Mouse (Mus musculus): ENCODE measurements at regions not wholly inside any gene's neighbourhood (a gene's known extent, or its start where the extent isn't known, plus 50 kb on each side); places are given as distances from the start of the nearest gene placed in this dataset.

DNA sequence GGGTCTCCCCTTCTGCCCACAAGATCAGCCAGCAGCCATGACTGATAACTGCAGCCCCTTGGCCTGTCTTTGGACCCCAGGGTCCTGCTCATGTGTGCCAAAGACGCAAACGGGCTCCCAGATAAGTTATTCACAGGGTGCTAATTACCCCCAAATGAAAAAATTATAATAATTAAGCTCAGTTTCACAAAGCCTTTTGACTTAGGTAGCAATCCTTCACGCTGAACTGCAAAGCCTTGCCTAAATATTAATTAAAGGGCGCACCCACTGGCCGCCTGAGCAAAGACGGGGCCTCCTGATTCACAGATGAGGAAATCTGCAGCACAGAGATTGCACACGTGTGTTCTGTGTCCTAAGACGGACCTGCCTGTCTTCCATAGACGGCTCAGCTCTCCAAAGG, 123.2 kb downstream of the Psmg1 start:
- H3K4me3 ChIP-seq (ENCODE audit: low read depth, low read length): no peak overlapping the region
- no peaks in the 10 kb centered on the region for H3K36me3 ChIP-seq (ENCODE audit: control insufficient read depth, insufficient read depth, low read length)
- 89% methylated on average over 9 of the region's 9 CpGs for WGBS
- ATAC-seq (ENCODE audit: low FRiP score) (no peak), DNase-seq (ENCODE audit: low spot score, missing footprints) (no peak)
- H3K9ac ChIP-seq (ENCODE audit: low read length): no peak overlapping the region
- H3K27me3 ChIP-seq (ENCODE audit: control insufficient read depth, insufficient read depth, low read length): no peaks in the 10 kb centered on the region
- no peak overlapping the region for H3K4me2 ChIP-seq
- no peaks in the 10 kb centered on the region for H3K9me3 ChIP-seq (ENCODE audit: control insufficient read depth, low read length)
- no peak overlapping the region for H3K27ac ChIP-seq (ENCODE audit: low read depth, low read length)
- H3K4me1 ChIP-seq (ENCODE audit: control insufficient read depth, insufficient read depth, low read length): no peaks in the 10 kb centered on the region

DNA sequence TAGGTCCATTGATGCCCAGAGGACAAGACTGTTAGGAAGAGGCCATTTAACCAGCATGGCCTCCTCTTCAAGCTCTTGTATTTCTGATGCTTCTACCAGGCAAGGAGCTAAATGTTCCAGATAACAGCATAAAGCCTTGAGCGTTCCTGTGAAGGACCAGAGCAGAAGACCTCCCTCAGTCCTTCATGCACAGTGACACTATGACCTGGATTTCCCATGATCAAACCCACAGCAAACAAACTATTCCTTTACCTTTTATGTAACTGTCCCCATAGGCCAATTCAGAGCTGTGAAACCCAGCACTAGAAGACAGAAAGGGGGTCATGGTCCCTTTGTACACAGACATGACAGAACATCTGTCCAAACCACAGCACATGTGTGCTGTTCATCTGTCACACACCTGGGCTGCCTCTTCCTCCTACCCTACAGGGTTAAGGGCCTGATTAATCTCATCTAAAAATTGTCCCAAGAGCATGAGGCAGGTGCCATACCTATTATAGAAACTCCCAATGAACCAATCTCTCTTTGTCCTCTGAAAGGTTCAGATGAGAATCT, 123.8 kb downstream of the Psmg1 start:
- Histone ChIP-seq H3K4me1 (ENCODE audit: control insufficient read depth, insufficient read depth, low read length) (no peaks in the 10 kb centered on the region), H3K9me3 (ENCODE audit: control insufficient read depth, low read length) (no peaks in the 10 kb centered on the region), H3K4me3 (ENCODE audit: low read depth, low read length) (no peak overlapping the region), H3K27me3 (ENCODE audit: control insufficient read depth, insufficient read depth, low read length) (no peaks in the 10 kb centered on the region), H3K4me2 (no peak overlapping the region), H3K36me3 (ENCODE audit: control insufficient read depth, insufficient read depth, low read length) (no peaks in the 10 kb centered on the region), H3K27ac (ENCODE audit: low read depth, low read length) (no peak overlapping the region), H3K9ac (ENCODE audit: low read length) (no peak overlapping the region)
- 88% methylated on average over 1 of the region's 1 CpGs for WGBS
- no peak for ATAC-seq (ENCODE audit: low FRiP score)
- no peak for DNase-seq (ENCODE audit: low spot score, missing footprints)

DNA sequence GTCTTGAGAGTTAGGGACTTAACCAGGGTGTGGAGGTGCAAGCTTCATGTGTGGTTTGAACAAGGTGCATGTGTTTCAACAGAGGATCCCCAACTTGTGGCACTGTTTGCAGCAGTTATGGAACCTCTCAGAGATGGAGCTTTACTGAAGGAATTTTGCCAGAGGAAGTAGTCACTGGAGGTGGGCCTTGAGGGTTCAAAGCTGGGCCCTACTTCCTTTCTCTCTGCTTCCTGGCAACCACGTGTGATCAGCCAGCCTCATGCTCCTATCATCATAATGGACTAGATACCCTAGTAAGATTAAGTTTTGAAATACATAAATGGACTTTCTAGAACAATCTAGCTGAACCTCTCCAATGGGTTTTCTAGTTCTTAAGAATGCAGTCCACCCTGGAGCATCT, 125.2 kb downstream of the Psmg1 start:
- H3K36me3 ChIP-seq (ENCODE audit: control insufficient read depth, insufficient read depth, low read length): no peaks in the 10 kb centered on the region
- H3K4me3 ChIP-seq (ENCODE audit: low read depth, low read length): no peak overlapping the region
- H3K27me3 ChIP-seq (ENCODE audit: control insufficient read depth, insufficient read depth, low read length): no peaks in the 10 kb centered on the region
- no peak overlapping the region for H3K9ac ChIP-seq (ENCODE audit: low read length)
- no peak overlapping the region for H3K4me2 ChIP-seq
- no peaks in the 10 kb centered on the region for H3K9me3 ChIP-seq (ENCODE audit: control insufficient read depth, low read length)
- H3K27ac ChIP-seq (ENCODE audit: low read depth, low read length): no peak overlapping the region
- WGBS: 84% methylated on average over 1 of the region's 1 CpGs
- no peaks in the 10 kb centered on the region for H3K4me1 ChIP-seq (ENCODE audit: control insufficient read depth, insufficient read depth, low read length)
- no peak for ATAC-seq (ENCODE audit: low FRiP score)
- DNase-seq (ENCODE audit: low spot score, missing footprints): no peak

DNA sequence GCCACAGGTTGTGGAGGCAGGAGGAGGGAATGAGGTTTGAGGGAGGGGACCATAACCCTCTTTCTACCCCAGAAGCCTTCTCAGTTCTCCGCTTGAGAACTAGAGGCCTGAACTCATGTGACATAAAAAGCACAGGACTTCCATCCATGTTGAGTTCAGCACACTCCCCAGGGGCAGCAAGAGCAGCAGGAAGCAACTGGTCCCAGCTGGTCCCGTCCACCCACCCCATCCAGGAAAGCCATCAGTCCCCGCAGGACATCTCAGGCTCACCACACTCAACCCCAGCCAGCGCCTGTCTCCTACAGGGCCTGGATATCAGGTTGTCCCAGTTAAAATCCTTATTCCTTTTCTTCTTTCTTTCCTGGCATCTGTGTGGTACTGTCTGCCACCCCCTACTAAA, 126.1 kb downstream of the Psmg1 start:
- Histone ChIP-seq H3K36me3 (ENCODE audit: control insufficient read depth, insufficient read depth, low read length) (no peaks in the 10 kb centered on the region), H3K9ac (ENCODE audit: low read length) (no peak overlapping the region), H3K4me2 (no peak overlapping the region), H3K9me3 (ENCODE audit: control insufficient read depth, low read length) (no peaks in the 10 kb centered on the region), H3K27ac (ENCODE audit: low read depth, low read length) (no peak overlapping the region), H3K4me1 (ENCODE audit: control insufficient read depth, insufficient read depth, low read length) (no peaks in the 10 kb centered on the region), H3K27me3 (ENCODE audit: control insufficient read depth, insufficient read depth, low read length) (no peaks in the 10 kb centered on the region), H3K4me3 (ENCODE audit: low read depth, low read length) (no peak overlapping the region)
- DNase-seq (ENCODE audit: low spot score, missing footprints) (no peak), ATAC-seq (ENCODE audit: low FRiP score) (no peak)
- 82% methylated on average over 4 of the region's 4 CpGs for WGBS

DNA sequence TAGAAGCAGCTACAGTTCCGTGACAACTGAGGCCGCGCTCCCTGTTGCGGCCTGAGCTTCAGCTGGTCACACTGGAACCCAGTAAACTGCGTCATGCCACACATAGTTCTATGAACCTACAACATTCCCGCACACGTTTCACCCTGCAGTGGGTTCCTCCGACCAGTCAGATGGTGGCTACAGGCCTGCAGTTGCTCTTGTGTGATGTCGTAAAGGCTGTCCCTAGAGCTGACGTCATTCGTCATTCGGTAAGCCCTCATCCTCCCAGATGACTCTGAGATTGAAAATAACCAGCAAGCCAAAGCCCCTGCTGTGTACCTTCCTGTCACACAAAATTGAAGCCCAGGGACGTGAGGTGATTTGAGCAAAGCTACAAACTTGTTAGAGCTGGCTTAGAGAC, 126.7 kb downstream of the Psmg1 start:
- WGBS: 82% methylated on average over 13 of the region's 13 CpGs
- Histone ChIP-seq H3K4me3 (ENCODE audit: low read depth, low read length) (no peak overlapping the region), H3K27ac (ENCODE audit: low read depth, low read length) (no peak overlapping the region), H3K9me3 (ENCODE audit: control insufficient read depth, low read length) (no peaks in the 10 kb centered on the region), H3K9ac (ENCODE audit: low read length) (no peak overlapping the region), H3K4me2 (no peak overlapping the region), H3K36me3 (ENCODE audit: control insufficient read depth, insufficient read depth, low read length) (no peaks in the 10 kb centered on the region), H3K27me3 (ENCODE audit: control insufficient read depth, insufficient read depth, low read length) (no peaks in the 10 kb centered on the region), H3K4me1 (ENCODE audit: control insufficient read depth, insufficient read depth, low read length) (no peaks in the 10 kb centered on the region)
- ATAC-seq (ENCODE audit: low FRiP score) (no peak), DNase-seq (ENCODE audit: low spot score, missing footprints) (no peak)

DNA sequence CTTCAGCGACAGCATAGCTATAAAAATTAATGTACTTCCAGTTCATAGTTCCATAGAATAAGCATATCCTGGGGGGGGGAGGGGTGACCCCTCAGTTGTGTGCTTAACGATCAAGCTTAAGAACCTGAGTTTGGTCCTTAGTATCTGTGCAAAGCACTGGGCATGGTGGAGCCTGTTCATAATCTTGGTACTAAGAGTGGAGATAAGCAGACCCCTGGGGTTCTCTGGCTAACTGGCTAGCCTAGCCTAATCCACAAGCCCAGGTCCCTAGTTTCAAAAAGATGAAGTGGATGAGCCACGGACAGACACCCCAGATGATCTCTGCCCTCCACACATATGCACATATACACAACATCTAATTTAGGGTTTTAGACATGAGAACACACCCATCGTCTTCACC, 127.2 kb downstream of the Psmg1 start:
- whole genome bisulfite sequencing: 86% methylated on average over 4 of the region's 4 CpGs
- no peaks in the 10 kb centered on the region for H3K27me3 ChIP-seq (ENCODE audit: control insufficient read depth, insufficient read depth, low read length)
- no peak overlapping the region for H3K9ac ChIP-seq (ENCODE audit: low read length)
- H3K9me3 ChIP-seq (ENCODE audit: control insufficient read depth, low read length): no peaks in the 10 kb centered on the region
- no peaks in the 10 kb centered on the region for H3K36me3 ChIP-seq (ENCODE audit: control insufficient read depth, insufficient read depth, low read length)
- ATAC-seq (ENCODE audit: low FRiP score) (no peak), DNase-seq (ENCODE audit: low spot score, missing footprints) (no peak)
- no peaks in the 10 kb centered on the region for H3K4me1 ChIP-seq (ENCODE audit: control insufficient read depth, insufficient read depth, low read length)
- H3K27ac ChIP-seq (ENCODE audit: low read depth, low read length): no peak overlapping the region
- no peak overlapping the region for H3K4me2 ChIP-seq
- H3K4me3 ChIP-seq (ENCODE audit: low read depth, low read length): no peak overlapping the region

DNA sequence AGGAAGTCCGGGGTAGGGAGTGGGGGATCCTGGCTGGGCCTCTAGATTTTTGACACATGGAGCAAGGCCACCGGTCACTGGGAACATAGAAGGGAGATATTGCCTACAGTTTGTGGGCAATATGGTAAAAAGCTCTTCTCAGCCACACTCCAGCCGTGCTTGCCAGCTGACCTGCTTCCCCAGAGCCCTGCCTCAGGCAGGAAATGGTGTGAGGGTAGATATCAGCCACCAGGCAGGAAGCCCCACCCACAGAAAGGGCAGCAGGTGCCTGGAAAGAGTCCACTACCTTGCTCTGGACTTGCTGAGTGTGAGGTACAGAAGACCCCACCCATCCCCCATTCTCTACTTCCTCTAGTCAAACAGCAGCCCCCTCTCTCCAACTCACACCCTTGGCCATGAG, 128.1 kb downstream of the Psmg1 start:
- DNase-seq (ENCODE audit: low spot score, missing footprints) (no peak), ATAC-seq (ENCODE audit: low FRiP score) (no peak)
- H3K27me3 ChIP-seq (ENCODE audit: control insufficient read depth, insufficient read depth, low read length): no peaks in the 10 kb centered on the region
- H3K36me3 ChIP-seq (ENCODE audit: control insufficient read depth, insufficient read depth, low read length): no peaks in the 10 kb centered on the region
- no peak overlapping the region for H3K27ac ChIP-seq (ENCODE audit: low read depth, low read length)
- 82% methylated on average over 3 of the region's 3 CpGs for WGBS
- no peaks in the 10 kb centered on the region for H3K9me3 ChIP-seq (ENCODE audit: control insufficient read depth, low read length)
- H3K9ac ChIP-seq (ENCODE audit: low read length): no peak overlapping the region
- no peaks in the 10 kb centered on the region for H3K4me1 ChIP-seq (ENCODE audit: control insufficient read depth, insufficient read depth, low read length)
- no peak overlapping the region for H3K4me3 ChIP-seq (ENCODE audit: low read depth, low read length)
- no peak overlapping the region for H3K4me2 ChIP-seq

DNA sequence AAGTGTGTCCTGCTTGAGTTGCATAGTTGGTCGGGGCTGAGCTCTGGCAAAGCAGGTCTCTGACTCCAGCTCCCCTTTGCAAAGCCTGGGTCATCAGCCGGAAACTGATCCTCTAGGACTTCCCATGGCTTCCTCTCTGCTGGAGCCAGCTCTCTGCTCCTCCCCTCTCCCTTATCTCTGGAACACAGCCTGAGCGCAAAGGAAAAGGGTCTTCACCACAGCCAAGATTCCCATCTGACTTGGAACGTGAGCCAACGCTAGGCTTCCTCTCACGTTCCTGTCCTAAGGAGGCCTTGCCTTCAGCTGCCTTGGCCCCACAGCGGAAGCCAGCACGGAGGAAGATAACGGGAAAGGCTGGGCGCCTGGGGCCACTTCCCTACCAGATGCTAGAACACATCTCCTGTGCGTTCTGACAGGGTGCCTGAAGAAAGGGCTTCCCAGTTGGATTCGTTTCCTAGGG, 129.5 kb downstream of the Psmg1 start:
- Histone ChIP-seq H3K4me3 (ENCODE audit: low read depth, low read length) (no peak overlapping the region), H3K9me3 (ENCODE audit: control insufficient read depth, low read length) (no peaks in the 10 kb centered on the region), H3K9ac (ENCODE audit: low read length) (no peak overlapping the region), H3K4me2 (no peak overlapping the region), H3K36me3 (ENCODE audit: control insufficient read depth, insufficient read depth, low read length) (no peaks in the 10 kb centered on the region), H3K27me3 (ENCODE audit: control insufficient read depth, insufficient read depth, low read length) (no peaks in the 10 kb centered on the region), H3K4me1 (ENCODE audit: control insufficient read depth, insufficient read depth, low read length) (no peaks in the 10 kb centered on the region), H3K27ac (ENCODE audit: low read depth, low read length) (no peak overlapping the region)
- DNase-seq (ENCODE audit: low spot score, missing footprints) (no peak), ATAC-seq (ENCODE audit: low FRiP score) (no peak)
- WGBS: 78% methylated on average over 12 of the region's 12 CpGs

DNA sequence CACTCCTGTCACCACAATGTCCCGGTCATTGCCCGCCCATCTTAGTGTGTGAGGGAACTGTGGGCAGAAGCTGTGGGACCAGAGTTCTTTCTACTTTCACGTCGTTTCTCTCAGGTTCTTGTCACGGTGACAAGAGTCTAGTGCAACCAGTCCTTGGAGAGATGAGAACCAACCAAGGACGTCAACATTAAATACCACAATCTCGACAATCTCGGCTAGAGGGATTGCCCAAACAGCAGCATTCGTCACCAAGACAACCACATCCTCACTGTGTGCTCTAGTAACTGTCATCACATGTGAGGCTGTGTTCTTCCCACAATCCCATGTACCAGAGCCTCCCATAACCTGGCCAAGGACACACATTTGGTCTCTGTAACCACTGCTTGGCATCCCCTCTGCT, 129.9 kb downstream of the Psmg1 start:
- Histone ChIP-seq H3K27me3 (ENCODE audit: control insufficient read depth, insufficient read depth, low read length) (no peaks in the 10 kb centered on the region), H3K4me3 (ENCODE audit: low read depth, low read length) (no peak overlapping the region), H3K4me1 (ENCODE audit: control insufficient read depth, insufficient read depth, low read length) (no peaks in the 10 kb centered on the region), H3K4me2 (no peak overlapping the region), H3K9me3 (ENCODE audit: control insufficient read depth, low read length) (no peaks in the 10 kb centered on the region), H3K36me3 (ENCODE audit: control insufficient read depth, insufficient read depth, low read length) (no peaks in the 10 kb centered on the region), H3K9ac (ENCODE audit: low read length) (no peak overlapping the region), H3K27ac (ENCODE audit: low read depth, low read length) (no peak overlapping the region)
- DNase-seq (ENCODE audit: low spot score, missing footprints) (no peak), ATAC-seq (ENCODE audit: low FRiP score) (no peak)
- WGBS: 85% methylated on average over 9 of the region's 9 CpGs

DNA sequence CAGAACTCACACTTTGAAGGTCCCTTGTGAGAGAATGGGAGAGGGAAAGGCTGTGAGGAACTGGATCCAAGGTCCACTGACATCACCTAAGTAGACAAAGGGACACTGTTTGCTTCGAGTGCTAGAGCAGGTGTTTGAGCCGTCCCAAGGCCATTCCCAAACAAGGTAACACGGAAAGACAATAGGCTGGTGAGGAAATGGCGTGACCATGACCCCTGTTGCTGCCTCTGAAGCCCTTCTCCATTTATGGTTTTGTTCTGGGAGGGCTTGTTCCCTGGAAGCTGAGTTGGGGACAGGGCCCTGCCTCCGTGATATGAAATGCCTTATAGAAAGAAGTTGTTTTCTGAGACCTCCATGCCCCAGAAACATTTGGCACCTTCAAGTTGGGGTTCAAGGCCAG, 130.6 kb downstream of the Psmg1 start:
- H3K4me1 ChIP-seq (ENCODE audit: control insufficient read depth, insufficient read depth, low read length): no peaks in the 10 kb centered on the region
- H3K4me2 ChIP-seq: no peak overlapping the region
- no peak for DNase-seq (ENCODE audit: low spot score, missing footprints)
- H3K36me3 ChIP-seq (ENCODE audit: control insufficient read depth, insufficient read depth, low read length): no peaks in the 10 kb centered on the region
- no peak for ATAC-seq (ENCODE audit: low FRiP score)
- WGBS: 88% methylated on average over 5 of the region's 5 CpGs
- no peak overlapping the region for H3K4me3 ChIP-seq (ENCODE audit: low read depth, low read length)
- H3K9me3 ChIP-seq (ENCODE audit: control insufficient read depth, low read length): no peaks in the 10 kb centered on the region
- H3K9ac ChIP-seq (ENCODE audit: low read length): no peak overlapping the region
- no peak overlapping the region for H3K27ac ChIP-seq (ENCODE audit: low read depth, low read length)
- H3K27me3 ChIP-seq (ENCODE audit: control insufficient read depth, insufficient read depth, low read length): no peaks in the 10 kb centered on the region
